Mouse (Mus musculus) brown adipose tissue, adult 24 weeks (tissue): ENCODE measurements around the gene Dpp9. TPM values are rescaled to one million over a fixed set of nuclear protein-coding genes. Genes with fewer than 3 reads are reported as not detected.

Experiments used
- H3K27ac ChIP-seq: fragments of 200-500 bp; replicated peaks from 2 replicates; pipeline ENCODE4 v1.5.1; 2012; ENCODE audit warnings: low read depth, mild to moderate bottlenecking, low read length
- H3K4me1 ChIP-seq: fragments of 200-500 bp; 2 replicates; pipeline ENCODE4 v1.6.1; 2012; ENCODE audit warnings: low read length, mixed read lengths; ENCODE audit not compliant: control insufficient read depth, insufficient read depth, insufficient read length
- H3K4me3 ChIP-seq: fragments of 200-500 bp; 2 replicates; pipeline ENCODE4 v1.5.1; 2012; ENCODE audit warnings: low read depth, mild to moderate bottlenecking, low read length, moderate library complexity; ENCODE audit not compliant: insufficient read depth
- polyA plus RNA-seq: library from polyadenylated mRNA; stranded (reverse); fragments of >200 nt; gene quantifications from 2 replicates; pipeline ENCODE4 v1.2.4, GENCODE M21; 2012; ENCODE audit not compliant: missing spikeins, insufficient read depth, insufficient read length

Gene Dpp9
- polyA plus RNA-seq, 1 experiment = 7.7 TPM

DNA sequence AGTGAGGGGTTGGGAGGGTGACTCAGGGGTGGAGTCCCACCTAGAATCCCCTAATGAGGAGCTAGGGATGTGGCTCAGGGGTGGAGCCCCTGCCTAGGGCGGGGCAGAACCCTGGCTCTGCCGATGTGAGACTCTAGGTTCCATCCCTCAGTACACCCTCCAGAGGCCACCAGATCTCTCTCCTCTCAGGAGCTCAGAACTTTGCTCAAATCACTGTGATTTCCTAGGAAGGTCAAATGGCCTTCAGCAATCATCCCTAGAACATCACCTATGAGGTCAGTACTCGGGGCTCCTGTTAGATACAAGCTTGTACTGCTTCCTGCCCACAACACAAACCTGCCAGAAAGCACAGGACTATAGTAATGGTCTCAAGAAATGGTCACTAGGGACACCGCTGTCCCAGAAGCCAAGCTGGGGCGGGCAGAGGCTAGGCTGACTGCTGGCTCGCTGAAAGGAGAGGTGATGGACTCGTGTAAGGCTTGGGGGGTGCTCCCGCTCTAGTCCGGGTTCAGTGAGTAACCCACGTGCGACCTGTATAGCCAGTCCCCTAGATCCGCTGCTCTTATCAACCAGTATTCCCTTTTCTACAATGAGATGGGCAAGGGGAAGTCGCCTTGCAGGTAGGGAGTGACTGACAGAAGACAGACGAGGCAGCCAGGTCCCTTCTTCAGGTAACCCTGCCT is 35.6 kb downstream of the Dpp9 start:
- Histone ChIP-seq H3K4me1 (0 out of 2 replicates have a peak, but pooled peaks cover 2% of the 10 kb centered on the region), H3K4me3 (peak overlapping the region; percentile 84), H3K27ac (peak overlapping the region; percentile 49)

- Histone ChIP-seq H3K4me3 (no peak overlapping the region), H3K27ac (no peak overlapping the region), H3K4me1 (peaks cover 7% of the 10 kb centered on the region)
Measured at GRCm38 (mm10) chr17:56175416-56175815, 43.3 kb downstream of the Dpp9 start.

GRCm38 (mm10) chr17:56173401-56174046 is 45.2 kb downstream of the Dpp9 start:
- Histone ChIP-seq H3K4me3 (no peak overlapping the region), H3K4me1 (peaks cover 10% of the 10 kb centered on the region), H3K27ac (no peak overlapping the region)

GRCm38 (mm10) chr17:56171881-56172280 is 46.8 kb downstream of the Dpp9 start:
- Histone ChIP-seq H3K4me1 (peaks cover 10% of the 10 kb centered on the region), H3K27ac (no peak overlapping the region; the same call in 1 of the 2 replicates), H3K4me3 (no peak overlapping the region)

DNA sequence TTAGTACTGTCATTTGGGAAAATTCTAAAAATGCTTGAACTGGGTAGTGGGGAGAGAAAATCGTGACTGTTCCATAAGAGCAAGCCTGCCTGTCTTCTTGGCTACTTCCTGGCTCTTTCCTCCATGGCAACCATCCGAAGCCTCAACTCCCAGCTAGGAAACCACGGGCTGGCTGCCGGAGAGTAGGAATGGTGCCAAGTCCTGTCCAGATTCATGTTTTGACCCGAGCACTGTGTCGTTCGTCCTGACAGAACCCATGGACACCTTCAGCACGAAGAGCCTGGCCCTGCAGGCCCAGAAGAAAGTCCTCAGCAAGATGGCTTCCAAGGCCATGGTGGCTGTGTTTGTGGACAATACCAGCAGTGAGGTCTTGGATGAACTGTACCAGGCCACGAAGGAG is 47.2 kb downstream of the Dpp9 start:
- no peak overlapping the region for H3K4me3 ChIP-seq
- H3K4me1 ChIP-seq = peaks cover 10% of the 10 kb centered on the region
- no peak overlapping the region; the same call in 1 of the 2 replicates for H3K27ac ChIP-seq

DNA sequence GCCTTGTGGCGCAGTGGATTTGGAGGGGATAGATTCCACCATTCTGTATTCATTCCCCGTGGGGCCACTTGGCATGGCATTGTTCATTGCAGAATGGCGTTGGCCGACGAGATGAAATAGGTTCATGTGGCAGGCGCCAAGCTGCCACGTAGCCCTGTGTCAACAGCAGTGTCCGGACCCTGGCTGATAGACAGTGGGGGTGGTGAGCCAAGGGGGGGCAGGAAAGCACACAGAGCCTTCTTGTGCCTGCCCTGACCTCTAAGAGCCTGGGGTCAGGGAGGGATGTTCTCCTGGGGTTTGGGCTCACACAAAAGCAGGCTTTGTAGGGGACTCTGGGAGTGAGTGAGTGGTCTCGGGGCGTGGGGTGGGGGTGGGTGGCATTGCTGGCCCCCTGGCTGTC is 48.1 kb downstream of the Dpp9 start:
- peaks cover 10% of the 10 kb centered on the region for H3K4me1 ChIP-seq
- H3K27ac ChIP-seq = peak overlapping the region; percentile 89
- H3K4me3 ChIP-seq = peak overlapping the region; percentile 20; the same call in 1 of the 2 replicates

DNA sequence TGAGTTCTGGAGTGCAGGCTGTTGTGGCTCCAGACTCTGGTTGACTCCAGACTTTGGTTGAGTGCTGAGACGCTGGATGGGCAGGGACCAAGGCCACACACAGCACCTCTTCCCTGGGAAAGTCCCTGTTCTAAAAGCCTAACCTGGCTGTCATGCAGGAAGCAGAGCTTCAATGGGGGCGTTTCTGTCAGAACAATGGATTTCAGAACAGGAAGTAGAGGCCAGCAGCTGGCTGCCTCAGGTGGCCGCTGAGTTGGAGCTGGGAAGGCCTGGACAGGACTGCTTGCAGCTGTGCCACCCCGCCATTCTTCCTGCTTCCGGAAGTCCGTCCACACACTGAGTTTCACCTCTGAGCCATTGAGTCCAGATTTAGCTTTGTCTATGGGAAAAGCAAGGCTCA is 48.9 kb downstream of the Dpp9 start:
- H3K4me3 ChIP-seq = peak overlapping the region; percentile 20; the same call in 1 of the 2 replicates
- H3K27ac ChIP-seq = peak overlapping the region; percentile 89
- peaks cover 10% of the 10 kb centered on the region for H3K4me1 ChIP-seq

GRCm38 (mm10) chr17:56165671-56166070 is 53.0 kb downstream of the Dpp9 start:
- Histone ChIP-seq H3K4me3 (no peak overlapping the region), H3K27ac (no peak overlapping the region)

GRCm38 (mm10) chr17:56164510-56164909 is 54.2 kb downstream of the Dpp9 start:
- Histone ChIP-seq H3K4me1 (peaks cover 5% of the 10 kb centered on the region; the same call in 1 of the 2 replicates), H3K4me3 (0 out of 2 replicates have a peak overlapping the region, but pooled peaks have one; percentile 59), H3K27ac (peak overlapping the region; percentile 86; the same call in 1 of the 2 replicates)

More at GRCm38 (mm10) chr17:56165671-56166070, 53.0 kb downstream of the Dpp9 start:
- peaks cover 11% of the 10 kb centered on the region for H3K4me1 ChIP-seq

GRCm38 (mm10) chr17:56163523-56164102 is 55.1 kb downstream of the Dpp9 start:
- peak overlapping the region; percentile 86 for H3K27ac ChIP-seq
- peaks cover 5% of the 10 kb centered on the region; the same call in 1 of the 2 replicates for H3K4me1 ChIP-seq
- H3K4me3 ChIP-seq = peak overlapping the region; percentile 59

GRCm38 (mm10) chr17:56162231-56162774 is 56.4 kb downstream of the Dpp9 start, which contains the start of gene Tnfaip8l1:
Gene Tnfaip8l1, plus strand, starts transcription at chr17:56162477.
- peak within 1 kb of the TSS; percentile 86 for H3K27ac ChIP-seq

GRCm38 (mm10) chr17:56159729-56160128 is 59.0 kb downstream of the Dpp9 start:
- H3K27ac ChIP-seq = no peak overlapping the region
- H3K4me1 ChIP-seq = peaks cover 5% of the 10 kb centered on the region; the same call in 1 of the 2 replicates
- H3K4me3 ChIP-seq = no peak overlapping the region

More at GRCm38 (mm10) chr17:56162231-56162774, 56.4 kb downstream of the Dpp9 start, which contains the start of gene Tnfaip8l1:
- Histone ChIP-seq H3K4me1 (peaks cover 5% of the 10 kb centered on the region; the same call in 1 of the 2 replicates), H3K4me3 (peak within 1 kb of the TSS; percentile 59)

- Histone ChIP-seq H3K4me1 (no peaks in the 10 kb centered on the region), H3K27ac (no peak overlapping the region), H3K4me3 (no peak overlapping the region)
Measured at GRCm38 (mm10) chr17:56153643-56154042, 65.1 kb downstream of the Dpp9 start.

- Histone ChIP-seq H3K4me1 (no peaks in the 10 kb centered on the region), H3K4me3 (no peak overlapping the region), H3K27ac (no peak overlapping the region)
Measured at GRCm38 (mm10) chr17:56149897-56150296, 68.8 kb downstream of the Dpp9 start.
